Mouse (Mus musculus) left cerebral cortex, postnatal 36 days (tissue): ENCODE results near the gene Smyd5. TPM values are rescaled to one million over a fixed set of nuclear protein-coding genes. Genes with fewer than 3 reads are reported as not detected.
"Not testable (repeated sequence)": the region's sequence is repeated elsewhere in the genome, so short reads cannot be mapped to it uniquely, and the experiment has no call there.

Experiments
- DNase-seq, 2 experiments: peaks; one replicate each; pipeline ENCODE4 v3.0.0; 2021 to 2022; ENCODE audit warnings: low spot score in 2 of 2, mixed read lengths in 1 of 2
- intact Hi-C: fragments of 180-260 bp; cut with DNase I; formaldehyde crosslinking; loops from one replicate; pipeline ENCODE4 v1.15.1; 2025
- total RNA-seq, 2 experiments: library from RNA; stranded (reverse); gene quantifications; 2 replicates each; pipeline ENCODE4 v1.2.3; 2021

The Smyd5 gene
- total RNA-seq, 2 experiments from 2014 or later = 40.1 to 43.8 TPM

DNA sequence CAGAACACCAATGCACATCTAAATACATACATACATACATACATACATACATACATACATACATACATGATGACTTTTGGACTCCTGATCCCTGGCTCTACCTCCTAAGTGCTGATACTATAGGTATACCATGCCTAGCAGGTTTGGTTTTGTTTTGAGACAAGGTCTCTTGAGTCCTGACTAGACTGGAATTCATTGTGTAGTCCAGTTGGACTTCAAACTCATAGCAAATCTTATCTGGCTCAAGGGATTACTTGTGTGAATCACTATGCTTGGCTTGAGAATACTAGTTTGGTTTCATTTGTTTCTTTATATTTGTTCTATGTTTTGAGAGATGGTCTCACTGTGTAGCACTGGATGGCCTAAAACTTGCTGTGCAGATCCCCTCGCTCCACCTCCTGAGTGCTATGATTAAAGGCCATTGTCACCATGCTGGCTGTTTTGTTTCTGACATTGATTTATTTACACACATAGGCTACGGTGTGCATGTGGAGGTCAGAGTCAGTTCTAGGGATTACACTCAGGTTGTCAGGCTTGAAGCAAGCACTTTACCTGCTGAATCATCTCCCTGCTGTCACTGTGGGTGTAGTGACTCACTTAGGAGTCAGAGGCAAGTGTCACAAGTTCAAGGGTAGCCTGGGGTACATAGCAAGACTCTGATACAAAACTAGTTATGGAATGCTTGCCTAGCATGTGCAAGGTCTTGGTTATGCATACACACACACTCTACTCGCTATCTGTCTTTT is 11.9 kb downstream of the Smyd5 start:
- DNase-seq = no peak
- intact Hi-C loops = no loop called here

GRCm38 (mm10) chr6:85444266-85444965 is 12.6 kb downstream of the Smyd5 start:
- intact Hi-C loops = no loop called here
- DNase-seq = no peak

GRCm38 (mm10) chr6:85445286-85445685 is 13.5 kb downstream of the Smyd5 start:
- DNase-seq = no peak
- intact Hi-C loops = no loop called here

DNA sequence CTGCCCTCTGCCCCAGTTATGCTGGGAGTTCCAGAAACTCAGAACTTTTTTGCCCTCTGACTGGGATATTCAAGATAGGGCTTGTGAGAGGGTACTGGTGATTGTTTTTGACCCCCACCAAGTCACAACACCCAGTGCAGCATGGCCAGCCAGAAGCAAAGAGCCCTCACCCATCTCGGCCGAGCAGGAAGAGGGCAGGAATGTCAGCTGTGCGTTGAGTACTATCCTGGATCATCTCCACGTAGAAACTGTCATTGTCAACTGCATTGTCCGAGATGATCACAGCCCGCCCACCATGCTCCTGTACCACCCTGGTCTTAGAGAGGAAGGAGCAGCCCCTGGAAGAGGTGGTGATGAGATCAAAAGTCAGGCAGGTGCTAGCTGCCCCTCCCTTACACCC is 15.6 kb downstream of the Smyd5 start:
- intact Hi-C loops = no loop called here
- DNase-seq = no peak

DNA sequence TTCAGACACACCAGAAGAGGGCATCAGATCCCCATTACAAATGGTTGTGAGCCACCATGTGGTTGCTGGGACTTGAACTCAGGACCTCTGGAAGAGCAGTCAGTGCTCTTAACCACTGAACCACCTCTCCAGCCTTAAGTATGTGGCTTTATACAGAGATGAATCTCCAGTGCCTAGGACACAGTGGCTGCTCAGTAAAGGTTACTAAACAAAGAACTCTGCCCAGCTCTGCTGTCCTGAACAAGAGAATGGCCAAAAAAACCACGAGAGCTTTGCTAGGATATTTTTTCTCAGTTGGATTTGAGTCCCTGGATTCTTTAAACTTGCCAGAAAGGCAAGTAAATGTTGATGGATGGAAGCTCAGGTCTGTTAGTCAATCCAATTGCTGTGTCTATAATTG is 18.4 kb downstream of the Smyd5 start:
- intact Hi-C loops = loop anchor here (5.0 kb wide), 2 partner anchors 52 to 137 kb away; partner anchors contain the start of genes Alms1 and Fbxo41
- not testable (repeated sequence) for DNase-seq

DNA sequence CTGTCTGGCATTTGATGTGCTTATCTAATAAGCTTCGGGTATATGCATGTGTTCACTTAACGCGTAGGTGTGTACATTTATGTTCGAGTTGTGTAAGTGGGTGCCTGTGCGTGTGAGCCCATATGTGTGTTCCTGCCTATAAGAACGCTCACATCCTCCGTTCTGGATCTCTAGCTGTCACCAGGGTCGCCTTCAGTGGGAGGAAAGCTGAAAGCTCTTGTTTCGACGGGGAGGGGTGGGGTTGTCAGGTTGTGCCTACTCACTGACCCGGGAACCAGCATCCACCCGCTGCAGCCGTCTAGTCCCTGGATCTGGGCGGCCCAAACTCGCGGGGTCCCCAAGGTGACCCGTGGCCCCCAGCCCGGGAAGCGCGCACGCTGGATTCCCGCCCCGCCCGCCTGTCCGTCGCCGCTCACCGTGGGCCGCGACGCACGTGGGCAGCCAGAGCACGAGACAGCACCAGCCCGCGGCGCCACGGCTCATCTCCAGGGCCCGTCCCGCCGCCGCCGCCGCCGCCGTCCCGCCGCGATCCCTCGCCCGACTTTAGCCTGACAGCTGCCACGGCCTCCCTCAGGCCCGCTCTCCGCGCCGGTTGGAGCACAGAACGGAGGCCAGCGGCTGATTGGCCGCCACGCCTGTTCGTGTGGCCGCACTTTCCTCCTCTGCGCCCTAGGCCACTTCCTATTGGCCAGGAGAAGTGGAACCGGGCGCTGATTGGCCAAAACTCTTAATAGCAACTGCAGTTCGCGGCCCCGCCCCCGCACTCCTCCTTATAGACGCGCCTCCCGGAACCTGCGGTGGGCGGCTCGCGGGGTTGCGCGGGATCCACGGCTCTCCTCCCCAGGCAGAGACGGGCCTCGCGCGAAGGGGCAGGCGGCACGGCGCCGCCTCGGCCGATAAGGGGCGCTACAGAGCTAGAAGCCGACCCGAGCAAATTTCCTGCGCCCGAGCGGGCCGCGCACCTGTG is 19.2 kb downstream of the Smyd5 start, which contains the start of gene Cct7:
Cct7 (plus strand) TSS at position 818 of the 967 bp plus-strand sequence.
- peak; percentile 99 to 100 for DNase-seq
- intact Hi-C loops = loop anchor here (1.0 to 5.0 kb wide), 3 partner anchors 19 to 136 kb away; partner anchors contain the start of genes Alms1 and Fbxo41

GRCm38 (mm10) chr6:85451664-85452410 is 20.0 kb downstream of the Smyd5 start, which contains the start of gene Pradc1:
TSS of gene Pradc1 (minus strand) at chr6:85451970.
- DNase-seq = peak; percentile 98
- intact Hi-C loops = loop anchor here (1.0 to 5.0 kb wide), 3 partner anchors 20 to 135 kb away; partner anchors contain the start of genes Alms1 and Fbxo41

- DNase-seq = no peak
- intact Hi-C loops = loop anchor here (5.0 kb wide), 2 partner anchors 50 to 135 kb away; partner anchors contain the start of genes Alms1 and Fbxo41
These were observed 20.5 kb downstream of the Smyd5 start for GRCm38 (mm10) chr6:85452411-85452665.

DNA sequence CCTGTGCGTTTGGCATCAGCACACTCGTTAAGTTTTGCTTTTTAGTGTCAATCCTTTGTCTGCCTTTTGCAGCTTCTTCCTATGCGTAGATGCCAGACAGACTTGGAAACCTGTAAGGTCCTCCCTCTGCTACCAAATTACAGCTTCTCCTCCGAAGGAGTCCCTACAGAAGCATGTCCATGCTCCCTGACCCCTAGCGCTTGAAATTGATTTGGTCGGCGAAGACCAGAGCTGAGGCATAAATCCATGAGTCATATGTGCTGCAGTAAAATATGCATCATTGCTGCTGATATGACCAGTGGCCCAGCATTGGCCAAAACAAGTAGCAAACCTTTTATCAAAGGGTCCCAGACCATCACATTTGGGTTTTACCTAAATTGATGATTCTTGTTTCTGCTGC is 21.0 kb downstream of the Smyd5 start:
- intact Hi-C loops = loop anchor here (5.0 kb wide), 2 partner anchors 49 to 134 kb away; partner anchors contain the start of genes Alms1 and Fbxo41

DNA sequence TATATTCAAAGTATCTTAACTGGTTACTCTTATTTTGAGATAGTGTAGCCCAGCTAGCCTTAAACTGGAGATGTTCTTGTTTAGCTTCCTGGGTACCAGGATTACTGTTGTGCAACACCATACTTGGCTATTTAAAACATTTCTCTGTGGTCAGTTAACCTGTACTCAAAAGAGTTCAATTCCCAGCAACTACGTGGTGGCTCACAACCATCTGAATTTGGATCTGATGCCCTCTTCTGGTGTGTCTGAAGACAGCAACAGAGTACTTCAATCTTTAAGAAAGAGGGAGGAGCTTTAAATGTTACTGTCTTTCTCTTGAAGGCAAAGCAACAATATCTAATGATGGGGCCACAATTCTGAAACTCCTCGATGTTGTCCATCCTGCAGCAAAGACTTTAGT is 27.8 kb downstream of the Smyd5 start:
- intact Hi-C loops = no loop called here
- DNase-seq = no peak

More for the DNA sequence above, 21.0 kb downstream of the Smyd5 start:
- no peak for DNase-seq

DNA sequence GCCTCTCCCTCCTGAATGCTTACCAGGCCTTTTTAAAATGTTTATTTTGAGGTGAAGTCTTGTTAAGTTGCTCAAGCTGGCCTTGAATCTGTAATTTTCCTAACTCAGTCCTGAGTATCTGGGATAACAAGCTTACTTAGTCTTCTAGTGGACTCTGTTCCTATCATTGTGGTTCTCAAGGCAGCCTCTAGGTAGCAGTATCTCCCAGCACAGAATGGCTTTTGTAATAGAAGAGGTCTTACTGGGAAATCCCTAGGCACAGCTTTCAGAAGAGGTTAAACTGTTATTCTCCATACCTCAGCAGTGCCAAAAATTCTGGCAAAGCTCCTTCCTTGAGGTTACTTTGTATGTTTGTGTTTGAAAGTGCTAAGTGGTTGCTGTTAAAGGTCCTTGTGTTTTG is 33.6 kb downstream of the Smyd5 start:
- intact Hi-C loops = no loop called here
- DNase-seq = no peak

- intact Hi-C loops = loop anchor here (5.0 to 10.0 kb wide), 2 partner anchors 42 to 435 kb away; partner anchors contain the start of genes Egr4 and Nat8f4
These were observed 38.1 kb downstream of the Smyd5 start for GRCm38 (mm10) chr6:85469660-85470430.

DNA sequence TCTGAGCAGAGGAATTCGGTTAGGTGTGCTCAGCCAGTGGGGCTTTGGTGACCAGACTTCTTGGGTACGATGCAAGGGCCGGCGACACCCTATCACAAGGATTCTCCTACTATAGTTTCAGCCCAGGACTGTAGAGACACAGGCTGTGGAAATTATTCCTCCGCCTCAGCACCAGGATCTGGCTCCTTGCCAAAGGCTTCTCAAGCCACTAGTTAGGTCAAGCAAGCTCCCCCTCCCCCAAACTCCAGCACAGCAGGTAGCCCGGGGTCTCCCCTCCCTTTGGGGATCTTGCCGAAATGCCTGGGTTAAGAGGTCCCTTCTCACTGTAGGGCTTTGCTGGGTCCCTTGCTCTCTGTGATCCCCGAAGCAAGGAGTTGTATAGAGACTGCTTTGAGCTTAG is 40.2 kb downstream of the Smyd5 start:
- no peak for DNase-seq
- intact Hi-C loops = loop anchor here (5.0 to 10.0 kb wide), 2 partner anchors 40 to 433 kb away; partner anchors contain the start of genes Egr4 and Nat8f4

More at GRCm38 (mm10) chr6:85469660-85470430, 38.1 kb downstream of the Smyd5 start:
- no peak for DNase-seq

DNA sequence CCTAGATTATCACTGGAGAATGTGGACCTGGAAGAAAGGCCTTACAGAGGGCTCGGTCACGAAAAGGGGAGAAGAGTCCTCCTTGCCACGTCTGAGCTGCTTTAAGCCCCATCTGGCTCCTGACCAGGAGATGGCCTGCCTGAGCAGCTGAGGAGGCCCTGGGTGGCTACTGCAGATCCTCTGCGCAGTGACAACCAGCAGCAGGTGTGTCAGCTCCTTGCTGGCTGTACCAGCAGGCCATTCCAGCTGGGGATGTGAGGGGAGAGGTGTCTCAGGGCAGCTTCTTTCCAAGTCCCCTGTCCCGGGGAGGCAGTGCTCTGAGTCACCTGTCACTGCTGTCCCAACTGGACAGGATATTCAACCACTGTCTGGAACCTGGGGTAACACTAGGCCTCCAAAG is 40.8 kb downstream of the Smyd5 start:
- intact Hi-C loops = loop anchor here (5.0 to 10.0 kb wide), 2 partner anchors 40 to 432 kb away; partner anchors contain the start of genes Egr4 and Nat8f4
- no peak for DNase-seq

DNA sequence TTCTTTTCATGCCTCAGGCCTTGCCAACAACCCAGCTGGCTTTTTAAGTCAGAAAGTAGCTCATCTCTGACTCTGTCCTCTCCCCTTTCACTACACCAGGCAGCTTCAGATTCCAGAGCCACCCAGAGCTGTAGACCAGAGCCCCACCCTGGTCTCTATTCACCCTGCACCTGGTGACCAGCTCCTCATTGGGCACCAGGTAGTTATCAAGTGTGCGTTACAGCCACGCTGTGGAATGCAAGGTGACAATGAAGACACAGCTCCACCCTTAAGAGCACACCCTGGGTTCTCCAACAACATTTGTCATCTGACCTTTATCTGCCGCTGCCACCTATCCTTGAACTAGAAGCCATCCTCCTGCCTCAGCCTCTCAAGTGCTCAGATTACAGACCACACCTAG is 43.8 kb downstream of the Smyd5 start:
- DNase-seq = no peak
- intact Hi-C loops = loop anchor here (10.0 kb wide), 1 partner anchor 429 kb away; the partner anchor contains the start of gene Nat8f4

GRCm38 (mm10) chr6:85477366-85477917 is 45.7 kb downstream of the Smyd5 start:
- intact Hi-C loops = loop anchor here (10.0 kb wide), 1 partner anchor 427 kb away; the partner anchor contains the start of gene Nat8f4
- DNase-seq = no peak

DNA sequence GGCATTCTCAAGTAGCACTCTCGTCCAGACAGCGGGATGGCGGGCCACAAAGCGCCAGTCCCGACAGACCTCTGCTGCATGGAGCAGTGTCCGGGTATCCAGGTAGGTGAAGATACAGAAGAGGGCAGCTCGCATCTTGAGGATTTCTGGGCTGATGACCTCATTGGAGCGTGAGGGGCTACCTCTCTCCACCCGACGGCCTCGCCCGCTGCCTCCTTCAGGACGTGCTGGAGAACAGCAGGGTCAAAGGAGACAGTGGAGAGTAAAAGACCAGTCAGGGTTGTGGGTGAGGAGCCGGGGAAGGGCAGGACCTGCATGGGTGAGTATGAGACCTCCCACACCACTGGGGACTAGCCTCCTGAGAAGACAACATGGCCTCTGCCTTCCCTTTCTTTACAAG is 46.6 kb downstream of the Smyd5 start:
- DNase-seq = no peak
- intact Hi-C loops = loop anchor here (10.0 kb wide), 1 partner anchor 426 kb away; the partner anchor contains the start of gene Nat8f4
